Mouse (Mus musculus) urinary bladder, postnatal 36 days (tissue): Measurements from ENCODE around the gene Tbc1d10c.

Experiments used
- DNase-seq, 2 experiments: peaks; one replicate each; pipeline ENCODE4 v3.0.0; 2022; ENCODE audit warnings: low spot score in 2 of 2, mixed read lengths in 1 of 2

The Tbc1d10c gene

DNA sequence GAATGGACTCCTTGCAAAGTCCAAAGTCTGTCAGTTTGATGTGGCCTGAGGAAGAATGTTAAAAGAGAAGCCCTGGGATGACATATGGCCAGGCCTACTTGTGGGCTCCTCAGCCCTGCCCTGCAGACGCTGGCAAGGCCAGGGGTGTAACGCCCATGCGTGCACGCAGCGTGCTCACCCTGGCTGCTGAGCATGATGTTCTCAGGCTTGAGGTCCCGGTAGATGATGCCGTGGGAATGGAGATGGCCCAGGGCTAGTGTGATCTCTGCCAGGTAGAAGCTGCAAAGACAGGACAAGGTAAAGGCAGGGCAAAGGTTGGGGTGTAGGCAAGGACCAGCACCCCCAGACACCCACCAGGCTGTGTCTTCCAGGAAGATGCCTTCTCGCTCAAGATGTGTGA is 32.0 kb downstream of the Tbc1d10c start:
- no peak for DNase-seq

GRCm38 (mm10) chr19:4156771-4157170 is 34.3 kb downstream of the Tbc1d10c start:
- no peak for DNase-seq

DNA sequence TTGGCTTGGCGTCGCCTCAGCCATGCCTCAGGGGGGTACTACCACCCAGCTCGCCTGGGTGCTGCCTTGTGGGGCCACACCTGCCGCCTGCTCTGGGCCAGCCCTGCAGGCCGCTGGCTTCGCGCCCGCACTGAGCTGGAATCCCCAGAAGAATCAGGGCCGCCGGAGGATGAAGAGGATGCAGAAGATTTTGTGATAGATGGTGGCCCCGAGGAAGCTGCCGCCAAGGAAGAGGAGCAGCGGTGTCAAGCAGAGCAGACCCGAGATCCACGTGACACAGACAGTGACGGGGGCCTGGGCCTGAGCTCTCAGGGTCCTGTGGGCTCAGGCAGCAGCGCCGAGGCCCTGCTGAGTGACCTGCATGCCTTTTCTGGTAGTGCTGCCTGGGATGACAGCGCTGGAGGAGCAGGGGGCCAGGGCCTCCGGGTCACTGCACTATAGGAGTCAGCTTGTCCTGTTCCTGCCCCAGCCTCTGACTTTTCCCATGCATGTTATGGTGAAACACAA is 35.0 kb downstream of the Tbc1d10c start:
- no peak for DNase-seq

- DNase-seq, result no peak
Observed at GRCm38 (mm10) chr19:4155223-4156072, 35.6 kb downstream of the Tbc1d10c start.

GRCm38 (mm10) chr19:4154437-4155222 is 36.5 kb downstream of the Tbc1d10c start:
- no peak for DNase-seq

DNA sequence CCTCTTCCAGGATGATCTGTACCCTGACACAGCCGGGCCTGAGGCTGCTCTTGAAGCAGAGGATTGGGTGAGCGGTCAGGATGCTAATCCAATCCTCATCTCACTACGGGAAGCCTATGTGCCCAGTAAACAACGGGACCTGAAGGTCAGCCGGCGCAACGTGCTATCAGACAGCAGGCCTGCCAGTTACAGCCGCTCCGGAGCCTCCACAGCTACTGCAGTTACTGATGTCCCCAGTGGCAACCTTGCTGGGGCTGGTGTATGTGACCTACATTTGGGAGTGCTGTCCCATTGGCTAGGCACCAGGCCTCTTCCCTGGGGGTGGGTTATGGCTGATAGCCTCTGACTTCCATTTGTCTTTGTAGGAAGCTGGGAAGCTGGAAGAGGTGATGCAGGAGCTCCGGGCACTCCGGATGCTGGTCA is 37.8 kb downstream of the Tbc1d10c start, which contains the start of gene Ptprcap:
TSS of gene Ptprcap (plus strand) at position 373 of the 423 bp plus-strand sequence.
- no peak for DNase-seq

DNA sequence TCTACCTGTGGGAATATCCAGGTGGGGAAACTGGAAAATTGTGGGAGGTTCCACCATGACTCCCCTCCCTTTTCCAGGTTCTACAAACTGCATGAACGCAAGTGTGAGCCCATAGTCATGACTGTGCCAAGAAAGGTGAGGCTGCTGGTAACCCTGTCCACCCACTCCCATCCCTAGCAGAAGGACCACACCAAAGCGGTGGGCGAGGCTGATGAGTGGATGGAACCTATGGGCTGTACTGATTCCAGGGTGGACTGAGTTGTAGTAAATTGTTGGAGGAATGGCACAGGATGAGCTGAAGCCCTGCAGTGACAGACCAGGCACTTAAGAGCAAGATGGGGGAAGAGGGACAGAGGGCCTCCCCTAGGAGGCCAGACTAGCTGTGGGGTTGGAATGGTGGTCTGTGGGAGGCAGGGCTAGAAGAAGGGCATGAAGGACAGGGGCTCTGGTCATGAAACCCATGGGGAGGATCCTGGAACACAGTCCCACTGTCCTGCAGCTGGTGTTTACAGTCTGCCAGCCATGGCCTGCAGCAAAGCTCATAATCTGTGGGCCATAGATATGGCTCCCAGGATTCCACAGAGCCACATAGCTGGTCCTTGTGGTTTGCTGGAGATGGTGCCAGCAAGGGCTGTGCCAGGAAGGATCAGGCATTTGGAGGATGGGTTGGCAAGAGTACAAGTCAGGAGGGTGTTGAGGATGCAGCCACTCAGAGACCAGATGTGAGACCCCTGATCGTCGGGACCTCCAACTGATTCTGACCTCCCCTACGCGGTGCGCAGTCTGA is 38.4 kb downstream of the Tbc1d10c start:
- no peak for DNase-seq

DNA sequence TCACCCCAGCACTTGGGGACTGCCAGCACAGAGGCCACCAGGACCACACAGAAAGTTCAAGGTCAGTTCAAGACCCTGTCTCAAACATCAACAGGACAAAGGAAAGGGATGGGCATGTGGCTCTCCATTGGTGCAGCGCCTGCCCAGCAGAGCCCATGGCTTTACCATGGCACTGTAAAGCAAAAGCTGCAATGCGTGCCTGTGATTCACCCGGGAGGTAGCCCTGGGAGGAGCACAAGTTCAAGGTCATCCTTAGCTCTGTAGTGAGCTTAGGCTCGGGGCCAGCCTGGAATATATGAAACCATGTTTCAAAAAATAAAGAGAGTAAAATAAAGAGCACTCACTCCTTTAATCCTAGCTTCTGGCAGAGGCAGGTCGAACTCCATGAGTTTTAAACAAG is 39.2 kb downstream of the Tbc1d10c start:
- DNase-seq, result no peak

DNA sequence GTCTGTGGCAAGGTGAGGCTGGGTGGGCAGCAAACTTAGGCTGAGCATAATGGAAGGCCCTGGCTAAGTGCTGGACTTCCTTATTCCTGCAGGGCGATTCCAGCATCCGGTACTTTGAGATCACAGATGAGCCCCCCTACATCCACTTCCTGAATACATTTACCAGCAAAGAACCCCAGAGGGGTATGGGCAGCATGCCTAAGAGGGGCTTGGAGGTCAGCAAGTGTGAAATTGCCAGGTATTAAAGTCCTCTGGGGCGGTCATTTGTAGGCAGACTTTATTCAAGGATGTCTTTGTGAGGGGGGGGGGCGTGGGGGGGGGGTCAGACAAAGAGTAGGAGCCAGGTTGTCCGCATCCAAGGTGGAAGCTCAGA is 39.6 kb downstream of the Tbc1d10c start:
- no peak for DNase-seq

DNA sequence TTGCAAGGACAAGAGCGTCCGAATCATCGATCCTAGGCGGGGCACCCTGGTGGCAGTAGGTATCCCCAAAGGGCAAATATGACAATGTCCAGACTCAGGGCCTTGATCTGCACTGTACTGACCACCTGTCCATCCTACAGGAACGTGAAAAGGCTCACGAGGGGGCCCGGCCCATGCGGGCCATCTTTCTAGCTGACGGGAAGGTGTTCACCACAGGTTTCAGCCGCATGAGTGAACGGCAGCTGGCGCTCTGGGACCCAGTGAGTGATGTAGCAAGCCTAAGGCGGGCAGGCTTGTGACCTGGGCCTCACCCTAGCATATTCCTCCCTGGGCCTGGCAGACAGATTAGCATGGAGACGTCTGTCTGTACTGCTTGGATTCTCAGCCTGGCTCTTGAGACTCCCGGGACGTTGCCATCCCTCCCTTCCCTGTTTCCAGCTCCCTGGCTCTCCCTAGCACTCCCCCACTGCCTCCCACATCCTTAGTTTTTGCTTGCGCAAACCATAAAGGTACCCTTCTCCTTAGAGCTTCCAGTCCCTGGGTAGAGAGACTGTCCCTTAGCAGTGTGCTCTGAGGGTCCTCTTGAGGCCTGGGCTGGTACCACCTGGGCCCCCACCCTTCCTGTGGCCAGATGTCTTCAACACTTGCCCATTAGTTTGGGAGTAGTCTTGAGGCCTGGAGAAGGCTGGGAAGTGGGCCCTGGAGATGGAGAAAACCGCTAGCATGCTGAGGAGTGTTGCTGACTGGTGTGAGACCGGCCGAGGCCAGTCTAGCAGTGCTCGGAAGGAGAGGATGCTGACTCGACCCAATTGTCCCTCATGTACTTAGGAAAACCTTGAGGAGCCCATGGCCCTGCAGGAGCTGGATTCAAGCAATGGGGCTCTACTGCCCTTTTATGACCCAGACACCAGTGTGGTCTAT is 40.3 kb downstream of the Tbc1d10c start:
- DNase-seq, result no peak

DNA sequence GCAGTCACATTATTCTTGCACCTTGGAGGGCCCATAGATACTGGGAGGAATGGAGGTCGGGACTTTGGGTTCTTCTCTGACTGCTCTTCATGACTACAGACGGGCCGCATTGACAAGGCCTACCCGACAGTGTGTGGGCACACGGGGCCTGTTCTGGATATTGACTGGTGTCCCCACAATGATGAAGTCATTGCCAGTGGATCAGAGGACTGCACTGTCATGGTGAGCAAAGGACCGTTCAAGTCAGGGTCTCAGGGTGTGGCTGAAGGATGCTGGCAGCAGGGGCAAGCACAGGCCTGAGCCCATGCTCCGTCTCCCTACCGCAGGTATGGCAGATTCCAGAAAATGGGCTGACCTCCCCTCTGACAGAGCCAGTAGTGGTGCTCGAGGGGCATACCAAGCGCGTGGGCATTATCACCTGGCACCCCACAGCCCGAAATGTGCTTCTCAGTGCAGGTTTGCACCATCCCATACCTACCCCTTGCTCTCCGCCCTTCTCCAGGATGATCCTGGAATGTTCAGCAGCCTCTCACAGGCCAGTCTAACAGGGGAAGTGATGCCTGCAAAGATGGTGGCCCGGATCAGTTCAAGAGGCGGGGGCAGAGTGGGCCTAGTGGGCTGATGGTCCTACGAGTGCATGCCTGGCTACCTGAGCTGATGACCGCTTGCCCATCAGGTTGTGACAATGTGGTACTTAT is 41.2 kb downstream of the Tbc1d10c start:
- no peak for DNase-seq

DNA sequence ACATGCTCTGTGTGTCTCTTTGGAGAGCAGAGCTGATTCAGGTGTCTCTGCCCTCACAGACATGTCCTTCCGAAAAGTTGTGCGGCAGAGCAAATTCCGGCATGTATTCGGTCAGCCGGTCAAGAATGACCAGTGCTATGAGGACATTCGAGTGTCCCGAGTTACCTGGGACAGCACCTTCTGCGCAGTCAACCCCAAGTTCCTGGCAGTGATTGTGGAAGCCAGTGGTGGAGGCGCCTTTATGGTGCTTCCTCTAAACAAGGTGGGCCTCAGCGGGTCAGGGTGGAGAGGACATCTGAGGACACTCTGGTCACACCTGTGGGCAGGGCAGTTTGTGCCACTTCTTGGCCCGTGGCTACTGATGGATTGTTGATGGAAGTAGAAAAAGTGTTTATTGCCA is 41.8 kb downstream of the Tbc1d10c start:
- DNase-seq, result no peak

GRCm38 (mm10) chr19:4148819-4149218 is 42.3 kb downstream of the Tbc1d10c start:
- no peak for DNase-seq

DNA sequence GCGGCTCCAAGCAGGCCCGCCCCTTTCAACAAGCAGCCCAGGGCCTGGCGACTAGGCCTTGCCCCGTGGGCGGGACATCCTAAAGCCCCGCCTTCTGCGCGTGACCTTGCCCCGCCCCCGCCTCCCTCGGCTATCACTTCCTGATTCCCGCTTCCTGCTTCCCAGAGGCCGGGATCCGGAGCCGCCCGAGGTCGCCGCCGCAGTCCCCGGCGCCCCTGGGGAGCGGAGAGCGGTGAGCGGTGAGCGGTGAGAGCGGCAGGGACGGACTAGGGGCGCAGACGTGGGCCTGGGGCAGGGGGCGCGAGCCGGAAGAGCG is 42.6 kb downstream of the Tbc1d10c start, which contains the start of gene Coro1b:
TSS of gene Coro1b (plus strand) at position 129 of the 316 bp plus-strand sequence.
- peak; percentile 98 to 99 for DNase-seq

DNA sequence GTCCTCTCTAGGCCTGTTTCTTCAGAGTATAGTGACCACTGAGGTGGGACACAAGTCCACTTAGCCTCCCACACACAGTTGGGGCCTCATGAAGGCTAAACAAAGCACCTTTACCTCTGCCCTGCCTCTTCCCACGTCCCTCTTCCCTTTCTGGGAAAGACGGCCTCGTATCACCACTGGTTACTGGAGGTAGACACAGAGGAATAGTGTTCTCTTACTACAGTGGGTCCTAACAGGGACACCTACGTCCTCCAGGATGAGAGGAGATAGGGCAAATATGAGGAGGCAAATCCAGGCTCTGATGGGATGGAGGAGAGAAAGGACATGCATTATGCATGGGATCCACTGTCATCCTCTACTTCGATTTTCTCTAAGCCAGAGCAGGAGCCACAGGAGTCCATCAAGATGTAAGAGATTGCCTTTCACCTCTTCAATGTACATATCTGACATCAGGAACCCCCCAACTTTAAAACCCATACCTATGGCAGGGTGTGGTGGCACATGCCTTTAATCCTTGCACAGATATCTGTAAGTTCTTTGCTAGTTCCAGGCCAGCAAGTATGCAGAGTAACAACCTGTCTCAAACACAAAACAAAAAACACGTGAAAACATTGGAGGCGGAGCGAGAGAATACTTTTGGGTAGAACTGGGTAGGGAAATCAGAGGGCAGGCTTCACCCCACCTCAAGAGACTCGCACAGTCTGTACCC is 43.1 kb downstream of the Tbc1d10c start:
- no peak for DNase-seq

DNA sequence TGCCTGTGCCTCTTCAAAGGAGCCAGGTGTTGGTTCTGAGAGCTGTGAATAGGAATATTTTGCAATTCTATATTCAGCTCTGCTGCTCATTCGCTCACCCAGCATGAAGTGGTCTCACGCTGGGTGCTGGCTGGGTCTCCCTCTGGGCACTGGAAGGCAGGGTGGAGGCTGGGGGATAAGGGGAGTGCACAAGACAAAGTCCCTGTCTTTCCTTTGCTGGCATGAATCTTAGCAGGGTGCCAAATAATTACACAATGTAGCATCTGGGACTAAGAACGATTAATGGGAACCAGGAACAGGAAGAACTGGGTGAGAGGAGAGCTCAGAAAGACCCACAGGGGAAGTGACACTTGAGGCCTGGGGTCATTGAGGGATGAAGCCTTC is 44.1 kb downstream of the Tbc1d10c start:
- DNase-seq, result no peak

DNA sequence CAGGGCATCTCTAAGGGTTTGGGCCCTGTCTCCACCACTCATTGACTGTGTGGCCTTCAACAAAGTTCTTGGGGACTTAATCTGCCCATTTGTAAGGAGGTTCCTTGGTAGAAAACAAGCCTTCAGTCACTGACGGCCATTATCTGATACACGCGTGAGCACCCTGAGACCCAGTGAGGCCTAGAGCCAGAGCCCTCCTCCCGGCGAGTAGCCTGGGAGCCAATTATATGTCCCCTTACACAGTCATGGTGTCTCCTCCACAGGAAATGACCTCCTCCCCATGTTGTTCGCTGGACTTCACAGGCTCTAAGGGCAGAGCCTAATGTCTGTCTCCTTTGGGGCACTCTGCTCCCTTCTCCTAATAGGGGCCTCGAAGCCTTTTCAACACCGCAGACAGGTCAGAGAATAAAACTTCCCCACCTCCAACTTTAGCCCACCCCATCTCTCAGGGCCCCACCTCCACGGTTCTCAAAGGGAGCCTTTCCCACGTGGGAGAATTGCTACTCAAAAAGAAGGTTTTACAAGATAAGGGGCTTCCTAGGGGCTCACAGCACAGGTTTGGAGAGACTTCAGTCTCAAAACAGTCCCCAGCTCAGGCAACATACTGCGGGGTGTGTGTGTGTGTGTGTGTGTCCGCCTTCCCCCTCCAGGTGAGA is 44.6 kb downstream of the Tbc1d10c start:
- DNase-seq, result no peak

DNA sequence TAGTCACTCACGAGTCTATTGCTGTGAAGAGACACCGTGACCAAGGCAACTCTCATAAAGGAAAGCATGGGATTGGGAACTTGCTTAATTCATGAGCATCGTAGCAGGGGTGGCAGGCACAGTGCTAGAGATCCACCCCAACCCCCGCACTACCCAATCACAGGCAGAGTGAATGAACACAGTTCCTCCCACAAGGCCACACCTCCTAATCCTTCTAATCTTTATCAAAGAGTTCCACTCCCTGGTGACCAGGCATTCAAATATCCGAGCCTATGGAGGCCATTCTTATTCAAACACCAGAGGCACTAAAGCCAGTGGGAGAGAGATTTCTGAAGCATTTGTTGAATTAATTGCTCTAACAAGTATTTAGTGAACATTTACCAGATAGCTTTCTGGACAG is 45.1 kb downstream of the Tbc1d10c start:
- DNase-seq, result no peak
